Mouse (Mus musculus): ENCODE measurements around the gene Adarb1. TPM values are rescaled to one million over a fixed set of nuclear protein-coding genes. Genes with fewer than 3 reads are reported as not detected.
A peak's percentile ranks its signal among the peaks of the same experiment; 100 is the strongest.
"Not testable (repeated sequence)": the region's sequence is repeated elsewhere in the genome, so short reads cannot be mapped to it uniquely, and the experiment has no call there.

Gene Adarb1
- polyA plus RNA-seq, 1 experiment from 2014 or later, result 5.1 TPM

- no peak for DNase-seq (ENCODE audit: low spot score)
- WGBS, result 74% methylated on average over 2 of the region's 2 CpGs
- Histone ChIP-seq H3K4me3 (no peak overlapping the region), H3K4me1 (no peaks in the 10 kb centered on the region), H3K27me3 (replicated peaks; ENCODE audit: low read depth, poor library complexity, severe bottlenecking) (no peaks in the 10 kb centered on the region), H3K27ac (replicated peaks) (no peak overlapping the region), H3K36me3 (replicated peaks) (peaks cover 12% of the 10 kb centered on the region; the same call in 1 of the 2 replicates), H3K9me3 (no peaks in the 10 kb centered on the region)
These were observed 118.9 kb downstream of the Adarb1 start for GRCm38 (mm10) chr10:77299194-77299593.

DNA sequence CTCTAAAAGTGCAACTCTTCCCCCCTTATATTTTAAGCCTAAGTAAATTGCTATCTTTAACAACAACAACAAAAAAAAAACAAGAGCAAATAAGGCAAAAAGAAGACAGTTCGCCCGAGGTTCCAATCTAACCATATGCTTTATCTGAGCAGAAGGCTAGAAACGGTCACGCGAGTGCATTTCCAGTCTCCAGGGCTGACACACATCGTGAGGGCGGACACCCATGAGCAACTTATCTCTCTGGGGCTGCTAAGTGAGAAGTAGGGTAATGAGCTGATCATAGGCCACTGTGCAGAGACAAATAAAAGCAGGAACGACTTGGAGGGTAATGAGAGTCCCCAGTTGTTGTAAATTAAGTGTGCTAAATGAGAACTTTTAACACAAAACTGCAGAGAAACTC, 119.4 kb downstream of the Adarb1 start:
- WGBS, result 89% methylated on average over 8 of the region's 8 CpGs
- peaks cover 12% of the 10 kb centered on the region; the same call in 1 of the 2 replicates for H3K36me3 ChIP-seq (replicated peaks)
- H3K27me3 ChIP-seq (replicated peaks; ENCODE audit: low read depth, poor library complexity, severe bottlenecking), result no peaks in the 10 kb centered on the region
- H3K9me3 ChIP-seq, result no peaks in the 10 kb centered on the region
- no peak for DNase-seq (ENCODE audit: low spot score)
- no peaks in the 10 kb centered on the region for H3K4me1 ChIP-seq
- H3K4me3 ChIP-seq, result no peak overlapping the region
- H3K27ac ChIP-seq (replicated peaks), result no peak overlapping the region

- 91% methylated on average over 12 of the region's 12 CpGs for WGBS
- no peak overlapping the region for H3K27ac ChIP-seq (replicated peaks)
- H3K4me1 ChIP-seq, result no peaks in the 10 kb centered on the region
- H3K36me3 ChIP-seq (replicated peaks), result peaks cover 5% of the 10 kb centered on the region; the same call in 1 of the 2 replicates
- no peak for DNase-seq (ENCODE audit: low spot score)
- no peak overlapping the region for H3K4me3 ChIP-seq
- H3K9me3 ChIP-seq, result no peaks in the 10 kb centered on the region
- no peaks in the 10 kb centered on the region for H3K27me3 ChIP-seq (replicated peaks; ENCODE audit: low read depth, poor library complexity, severe bottlenecking)
These were observed 123.4 kb downstream of the Adarb1 start for GRCm38 (mm10) chr10:77294691-77295090.

GRCm38 (mm10) chr10:77290624-77291366, 127.3 kb downstream of the Adarb1 start:
- Histone ChIP-seq H3K4me3 (no peak overlapping the region), H3K9me3 (no peaks in the 10 kb centered on the region), H3K4me1 (peaks cover 9% of the 10 kb centered on the region; the same call in 1 of the 2 replicates), H3K27ac (replicated peaks) (no peak overlapping the region), H3K27me3 (replicated peaks; ENCODE audit: low read depth, poor library complexity, severe bottlenecking) (no peaks in the 10 kb centered on the region), H3K36me3 (replicated peaks) (peaks cover 5% of the 10 kb centered on the region; the same call in 1 of the 2 replicates)
- WGBS, result 80% methylated on average over 17 of the region's 17 CpGs
- no peak for DNase-seq (ENCODE audit: low spot score)

- Histone ChIP-seq H3K9me3 (no peaks in the 10 kb centered on the region), H3K36me3 (replicated peaks) (peaks cover under 1% of the 10 kb centered on the region; the same call in 1 of the 2 replicates), H3K27ac (replicated peaks) (no peak overlapping the region), H3K27me3 (replicated peaks; ENCODE audit: low read depth, poor library complexity, severe bottlenecking) (no peaks in the 10 kb centered on the region), H3K4me1 (peaks cover 14% of the 10 kb centered on the region), H3K4me3 (no peak overlapping the region)
- DNase-seq (ENCODE audit: low spot score), result no peak
- WGBS, result 92% methylated on average over 8 of the region's 8 CpGs
These were observed 128.5 kb downstream of the Adarb1 start for GRCm38 (mm10) chr10:77289559-77289958.

- no peaks in the 10 kb centered on the region for H3K36me3 ChIP-seq (replicated peaks)
- WGBS, result 65% methylated on average over 5 of the region's 5 CpGs
- peaks cover 23% of the 10 kb centered on the region for H3K4me1 ChIP-seq
- no peaks in the 10 kb centered on the region for H3K27me3 ChIP-seq (replicated peaks; ENCODE audit: low read depth, poor library complexity, severe bottlenecking)
- no peak overlapping the region for H3K27ac ChIP-seq (replicated peaks)
- no peak overlapping the region for H3K4me3 ChIP-seq
- no peaks in the 10 kb centered on the region for H3K9me3 ChIP-seq
- DNase-seq (ENCODE audit: low spot score), result no peak
These were observed 129.4 kb downstream of the Adarb1 start for GRCm38 (mm10) chr10:77288639-77289195.

- Histone ChIP-seq H3K36me3 (replicated peaks) (no peaks in the 10 kb centered on the region), H3K4me1 (peaks cover 31% of the 10 kb centered on the region), H3K9me3 (no peaks in the 10 kb centered on the region), H3K27ac (replicated peaks) (no peak overlapping the region), H3K27me3 (replicated peaks; ENCODE audit: low read depth, poor library complexity, severe bottlenecking) (no peaks in the 10 kb centered on the region), H3K4me3 (no peak overlapping the region)
- DNase-seq (ENCODE audit: low spot score), result no peak
- 91% methylated on average over 8 of the region's 8 CpGs for WGBS
These were observed 130.4 kb downstream of the Adarb1 start for GRCm38 (mm10) chr10:77287626-77288025.

DNA sequence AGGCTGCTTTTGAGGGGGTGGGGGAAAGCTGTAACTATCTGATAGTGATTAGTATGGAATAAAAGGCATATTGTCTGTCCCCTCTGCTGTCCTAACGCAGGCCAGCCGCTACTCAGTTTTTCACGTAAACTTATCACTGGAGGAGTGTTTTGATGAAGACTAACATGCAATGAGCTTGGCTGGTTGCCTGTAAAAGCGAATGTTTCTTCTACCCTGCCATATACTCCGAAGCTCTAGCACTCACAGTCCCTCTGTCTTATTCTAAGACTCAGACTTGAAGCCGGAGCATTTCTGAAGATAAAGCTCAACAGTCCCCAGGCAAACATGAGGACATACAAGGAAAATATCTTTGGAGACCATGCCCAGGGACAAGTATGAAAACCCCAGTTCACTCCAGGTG, 133.2 kb downstream of the Adarb1 start:
- H3K4me1 ChIP-seq, result peaks cover 31% of the 10 kb centered on the region
- H3K27ac ChIP-seq (replicated peaks), result no peak overlapping the region
- 67% methylated on average over 6 of the region's 6 CpGs for WGBS
- H3K9me3 ChIP-seq, result no peaks in the 10 kb centered on the region
- H3K27me3 ChIP-seq (replicated peaks; ENCODE audit: low read depth, poor library complexity, severe bottlenecking), result 0 out of 2 replicates have a peak, but pooled peaks cover 7% of the 10 kb centered on the region
- DNase-seq (ENCODE audit: low spot score), result no peak
- no peaks in the 10 kb centered on the region for H3K36me3 ChIP-seq (replicated peaks)
- H3K4me3 ChIP-seq, result no peak overlapping the region

GRCm38 (mm10) chr10:77282822-77283221, 135.2 kb downstream of the Adarb1 start:
- no peak overlapping the region for H3K27ac ChIP-seq (replicated peaks)
- 0 out of 2 replicates have a peak, but pooled peaks cover 10% of the 10 kb centered on the region for H3K27me3 ChIP-seq (replicated peaks; ENCODE audit: low read depth, poor library complexity, severe bottlenecking)
- no peaks in the 10 kb centered on the region for H3K36me3 ChIP-seq (replicated peaks)
- no peaks in the 10 kb centered on the region for H3K9me3 ChIP-seq
- WGBS, result 18% methylated on average over 6 of the region's 6 CpGs
- H3K4me3 ChIP-seq, result no peak overlapping the region
- peaks cover 23% of the 10 kb centered on the region for H3K4me1 ChIP-seq
- DNase-seq (ENCODE audit: low spot score), result peak; percentile 79

DNA sequence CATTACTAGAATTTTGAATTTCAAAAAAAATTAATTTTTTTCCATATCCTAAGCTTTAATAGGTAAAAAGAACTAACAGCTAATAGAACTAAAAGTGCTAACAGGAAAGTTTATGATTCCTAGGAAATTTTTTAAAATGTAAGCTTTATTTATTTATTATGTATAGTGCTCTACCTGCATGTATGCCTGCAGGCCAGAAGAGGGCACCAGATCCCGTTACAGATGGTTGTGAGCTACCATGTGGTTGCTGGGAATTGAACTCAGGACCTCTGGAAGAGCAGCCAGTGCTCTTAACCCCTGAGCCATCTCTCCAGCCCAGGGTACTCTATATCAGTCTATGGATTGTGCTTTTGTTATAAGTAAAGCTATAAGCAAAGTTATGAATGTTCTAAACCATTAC, 136.0 kb downstream of the Adarb1 start:
- not testable (repeated sequence) for H3K27me3 ChIP-seq (replicated peaks; ENCODE audit: low read depth, poor library complexity, severe bottlenecking); H3K9me3 ChIP-seq; H3K4me3 ChIP-seq; H3K36me3 ChIP-seq (replicated peaks); H3K27ac ChIP-seq (replicated peaks); DNase-seq (ENCODE audit: low spot score)
- peaks cover 23% of the 10 kb centered on the region for H3K4me1 ChIP-seq
- 78% methylated on average over 1 of the region's 1 CpGs for WGBS

DNA sequence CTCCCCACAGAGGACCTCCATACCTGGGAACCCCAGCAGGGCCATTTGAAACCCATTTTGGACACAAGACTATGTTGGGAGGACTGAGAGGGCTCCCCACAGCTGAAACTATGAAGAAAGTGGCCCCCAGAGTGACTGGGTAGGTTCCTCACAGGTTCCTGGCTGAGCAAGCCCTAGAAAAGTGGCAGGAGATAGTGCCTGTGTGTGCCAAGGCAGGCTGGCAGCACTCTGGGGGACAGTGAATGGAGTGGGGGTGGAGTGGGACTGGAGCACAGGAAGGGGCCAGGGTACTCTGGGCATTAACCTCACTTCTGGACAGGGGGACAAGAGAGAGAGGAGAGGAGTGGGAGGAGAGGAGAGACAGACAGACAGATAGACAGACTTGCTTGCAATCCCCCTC, 144.3 kb downstream of the Adarb1 start:
- no peak overlapping the region for H3K27ac ChIP-seq (replicated peaks)
- H3K4me1 ChIP-seq, result peaks cover 11% of the 10 kb centered on the region
- H3K36me3 ChIP-seq (replicated peaks), result peaks cover 23% of the 10 kb centered on the region
- no peak for DNase-seq (ENCODE audit: low spot score)
- H3K27me3 ChIP-seq (replicated peaks; ENCODE audit: low read depth, poor library complexity, severe bottlenecking), result no peaks in the 10 kb centered on the region
- no peaks in the 10 kb centered on the region for H3K9me3 ChIP-seq
- H3K4me3 ChIP-seq, result no peak overlapping the region

GRCm38 (mm10) chr10:77272980-77273730, 144.9 kb downstream of the Adarb1 start:
- H3K4me3 ChIP-seq, result no peak overlapping the region
- H3K4me1 ChIP-seq, result peaks cover 11% of the 10 kb centered on the region
- H3K36me3 ChIP-seq (replicated peaks), result peaks cover 29% of the 10 kb centered on the region
- H3K9me3 ChIP-seq, result no peaks in the 10 kb centered on the region
- H3K27me3 ChIP-seq (replicated peaks; ENCODE audit: low read depth, poor library complexity, severe bottlenecking), result no peaks in the 10 kb centered on the region
- DNase-seq (ENCODE audit: low spot score), result no peak
- 67% methylated on average over 11 of the region's 11 CpGs for WGBS
- H3K27ac ChIP-seq (replicated peaks), result peak overlapping the region; percentile 40; the same call in 1 of the 2 replicates
